Mouse (Mus musculus): ENCODE measurements around the gene Kif27. TPM values are rescaled to one million over a fixed set of nuclear protein-coding genes. Genes with fewer than 3 reads are reported as not detected.

Kif27 gene
- total RNA-seq, 1 experiment = 0.18 TPM

GRCm38 (mm10) chr13:58289308-58289707 lies 69.6 kb downstream of the Kif27 start:
- in situ Hi-C loops (cut with MboI; ENCODE audit: low sequenced_read_pairs in 2 of 2, unreplicated experiment in 2 of 2) = loop anchor here (10.0 to 25.0 kb wide), 3 partner anchors 95 to 255 kb away; partner anchors contain the start of gene 2210016F16Rik (in 1 of the 2)
- H3K27ac ChIP-seq (ENCODE audit: insufficient read depth, low read depth, low read length, poor library complexity, severe bottlenecking) = no peak overlapping the region
- DNase-seq (ENCODE audit: low read depth, low spot score) = no peak
- peaks cover 0 to 4% of the 10 kb centered on the region in 2 experiments; a peak in 1 of 4 replicates for H3K4me1 ChIP-seq (ENCODE audit: control insufficient read depth in 2 of 2, insufficient read depth in 2 of 2, low read length in 2 of 2, poor library complexity in 1 of 2)
- H3K9ac ChIP-seq (ENCODE audit: insufficient read depth, low read depth, low read length, poor library complexity, severe bottlenecking) = no peak overlapping the region
- H3K36me3 ChIP-seq (ENCODE audit: control insufficient read depth, insufficient read depth, low read length, poor library complexity, severe bottlenecking) = no peaks in the 10 kb centered on the region
- H3K4me3 ChIP-seq (ENCODE audit: insufficient read depth in 1 of 2, low read depth in 1 of 2, low read length in 2 of 2, poor library complexity in 1 of 2, severe bottlenecking in 1 of 2) = no peak overlapping the region
- TF ChIP-seq MAFK (IDR thresholded peaks at IDR 0.05; ENCODE audit: insufficient read depth, low read depth, low read length) (no peak), HCFC1 (IDR thresholded peaks at IDR 0.05; ENCODE audit: borderline replicate concordance, insufficient read depth, low read length) (no peak), CHD2 (IDR thresholded peaks at IDR 0.05; ENCODE audit: low read depth, low read length) (no peak), ZNF384 (IDR thresholded peaks at IDR 0.05; ENCODE audit: low read depth, low read length) (no peak), ZC3H11A (IDR thresholded peaks at IDR 0.05; ENCODE audit: borderline replicate concordance, low read depth, low read length) (no peak)
- H3K9me3 ChIP-seq (ENCODE audit: control insufficient read depth, insufficient read depth, low read depth, low read length) = no peaks in the 10 kb centered on the region

GRCm38 (mm10) chr13:58287822-58288221 lies 71.1 kb downstream of the Kif27 start:
- in situ Hi-C loops (cut with MboI; ENCODE audit: low sequenced_read_pairs in 2 of 2, unreplicated experiment in 2 of 2) = loop anchor here (10.0 to 25.0 kb wide), 3 partner anchors 97 to 257 kb away; partner anchors contain the start of gene 2210016F16Rik (in 1 of the 2)

GRCm38 (mm10) chr13:58283466-58283865 lies 75.5 kb downstream of the Kif27 start:
- Histone ChIP-seq H3K4me1 (ENCODE audit: control insufficient read depth in 2 of 2, insufficient read depth in 2 of 2, low read length in 2 of 2, poor library complexity in 1 of 2) (peaks cover 0 to 6% of the 10 kb centered on the region in 2 experiments; a peak in 2 of 4 replicates), H3K9ac (ENCODE audit: insufficient read depth, low read depth, low read length, poor library complexity, severe bottlenecking) (no peak overlapping the region), H3K36me3 (ENCODE audit: control insufficient read depth, insufficient read depth, low read length, poor library complexity, severe bottlenecking) (no peaks in the 10 kb centered on the region), H3K27ac (ENCODE audit: insufficient read depth, low read depth, low read length, poor library complexity, severe bottlenecking) (no peak overlapping the region), H3K4me3 (ENCODE audit: insufficient read depth in 1 of 2, low read depth in 1 of 2, low read length in 2 of 2, poor library complexity in 1 of 2, severe bottlenecking in 1 of 2) (no peak overlapping the region), H3K9me3 (ENCODE audit: control insufficient read depth, insufficient read depth, low read depth, low read length) (no peaks in the 10 kb centered on the region)
- DNase-seq (ENCODE audit: low read depth, low spot score) = no peak
- TF ChIP-seq ZNF384 (IDR thresholded peaks at IDR 0.05; ENCODE audit: low read depth, low read length) (no peak), CHD2 (IDR thresholded peaks at IDR 0.05; ENCODE audit: low read depth, low read length) (no peak), MAFK (IDR thresholded peaks at IDR 0.05; ENCODE audit: insufficient read depth, low read depth, low read length) (no peak), ZC3H11A (IDR thresholded peaks at IDR 0.05; ENCODE audit: borderline replicate concordance, low read depth, low read length) (no peak), HCFC1 (IDR thresholded peaks at IDR 0.05; ENCODE audit: borderline replicate concordance, insufficient read depth, low read length) (no peak)
- in situ Hi-C loops (cut with MboI; ENCODE audit: low sequenced_read_pairs in 2 of 2, unreplicated experiment in 2 of 2) = loop anchor here (10.0 to 25.0 kb wide), 3 partner anchors 101 to 261 kb away; partner anchors contain the start of gene 2210016F16Rik (in 1 of the 2)

More at GRCm38 (mm10) chr13:58287822-58288221, 71.1 kb downstream of the Kif27 start:
- Histone ChIP-seq H3K9me3 (ENCODE audit: control insufficient read depth, insufficient read depth, low read depth, low read length) (no peaks in the 10 kb centered on the region), H3K27ac (ENCODE audit: insufficient read depth, low read depth, low read length, poor library complexity, severe bottlenecking) (no peak overlapping the region), H3K4me3 (ENCODE audit: insufficient read depth in 1 of 2, low read depth in 1 of 2, low read length in 2 of 2, poor library complexity in 1 of 2, severe bottlenecking in 1 of 2) (no peak overlapping the region), H3K9ac (ENCODE audit: insufficient read depth, low read depth, low read length, poor library complexity, severe bottlenecking) (no peak overlapping the region), H3K4me1 (ENCODE audit: control insufficient read depth in 2 of 2, insufficient read depth in 2 of 2, low read length in 2 of 2, poor library complexity in 1 of 2) (no peaks in the 10 kb centered on the region), H3K36me3 (ENCODE audit: control insufficient read depth, insufficient read depth, low read length, poor library complexity, severe bottlenecking) (no peaks in the 10 kb centered on the region)
- 0 out of 2 replicates have a peak, but pooled peaks have one; percentile 37 for TF ChIP-seq HCFC1 (IDR thresholded peaks at IDR 0.05; ENCODE audit: borderline replicate concordance, insufficient read depth, low read length)
- TF ChIP-seq ZC3H11A (IDR thresholded peaks at IDR 0.05; ENCODE audit: borderline replicate concordance, low read depth, low read length) = peak; percentile 89; the same call in 1 of the 2 replicates
- TF ChIP-seq ZNF384 (IDR thresholded peaks at IDR 0.05; ENCODE audit: low read depth, low read length) = no peak
- TF ChIP-seq MAFK (IDR thresholded peaks at IDR 0.05; ENCODE audit: insufficient read depth, low read depth, low read length) = 0 out of 2 replicates have a peak, but pooled peaks have one; percentile 59
- TF ChIP-seq CHD2 (IDR thresholded peaks at IDR 0.05; ENCODE audit: low read depth, low read length) = no peak
- DNase-seq (ENCODE audit: low read depth, low spot score) = peak; percentile 83

- in situ Hi-C loops (cut with MboI; ENCODE audit: low sequenced_read_pairs in 2 of 2, unreplicated experiment in 2 of 2) = loop anchor here (10.0 to 25.0 kb wide), 3 partner anchors 103 to 263 kb away; partner anchors contain the start of gene 2210016F16Rik (in 1 of the 2)
- DNase-seq (ENCODE audit: low read depth, low spot score) = no peak
- no peak overlapping the region for H3K9ac ChIP-seq (ENCODE audit: insufficient read depth, low read depth, low read length, poor library complexity, severe bottlenecking)
- H3K4me3 ChIP-seq (ENCODE audit: insufficient read depth in 1 of 2, low read depth in 1 of 2, low read length in 2 of 2, poor library complexity in 1 of 2, severe bottlenecking in 1 of 2) = no peak overlapping the region
- no peaks in the 10 kb centered on the region for H3K36me3 ChIP-seq (ENCODE audit: control insufficient read depth, insufficient read depth, low read length, poor library complexity, severe bottlenecking)
- no peak for TF ChIP-seq ZC3H11A (IDR thresholded peaks at IDR 0.05; ENCODE audit: borderline replicate concordance, low read depth, low read length)
- TF ChIP-seq CHD2 (IDR thresholded peaks at IDR 0.05; ENCODE audit: low read depth, low read length) = no peak
- no peak overlapping the region for H3K27ac ChIP-seq (ENCODE audit: insufficient read depth, low read depth, low read length, poor library complexity, severe bottlenecking)
- H3K4me1 ChIP-seq (ENCODE audit: control insufficient read depth in 2 of 2, insufficient read depth in 2 of 2, low read length in 2 of 2, poor library complexity in 1 of 2) = peaks cover 0 to 6% of the 10 kb centered on the region in 2 experiments; a peak in 2 of 4 replicates
- no peaks in the 10 kb centered on the region for H3K9me3 ChIP-seq (ENCODE audit: control insufficient read depth, insufficient read depth, low read depth, low read length)
Observed at GRCm38 (mm10) chr13:58281936-58282335, 77.0 kb downstream of the Kif27 start.
